ENCODE assay signal across 8 mouse cellular contexts in genomic region chr9:108824755-108825413, GRCm38 (mm10).
DNase-seq lines count a peak whose midpoint lies in the region.

No protein-coding gene starts in this region.

- peak; percentile 97 for DNase-seq in ZHBTc4 (ENCODE audit: low read depth, low spot score)
- peak; percentile 99 for DNase-seq in cerebellum, postnatal 14 days
- DNase-seq in frontal cortex, postnatal 25 days (ENCODE audit: low spot score in 2 of 2) = peak; percentile 67 to 70
- DNase-seq in left cerebral cortex, adult 9 months (ENCODE audit: low spot score in 2 of 2) = peak; percentile 91 to 92
- peak; percentile 88 to 91 for DNase-seq in right cerebral cortex, adult 2 months (ENCODE audit: low spot score in 2 of 2)
- no peak for DNase-seq in spleen, adult 12 weeks (ENCODE audit: low spot score)
- DNase-seq in kidney, postnatal 14 days = no peak
- no peak for DNase-seq in kidney, adult 11 months

Comparison
In these comparisons a context has a peak if more than half of its experiments do, and no peak if none do; other contexts are left out.
1. DNase-seq: peak in ZHBTc4 (single experiment), cerebellum, postnatal 14 days (2 of 2), frontal cortex, postnatal 25 days (2 of 2), left cerebral cortex, adult 9 months (2 of 2) and right cerebral cortex, adult 2 months (2 of 2); none in spleen, adult 12 weeks (single experiment), kidney, postnatal 14 days (single experiment) and kidney, adult 11 months (single experiment).